Mouse (Mus musculus) hindbrain, embryonic 11.5 days (tissue): ENCODE measurements at regions not wholly inside any gene's neighbourhood (a gene's known extent, or its start where the extent isn't known, plus 50 kb on each side); places are given as distances from the start of the nearest gene placed in this dataset.
A peak's percentile ranks its signal among the peaks of the same experiment; 100 is the strongest.

Source experiments
- ATAC-seq: fragments of 200-750 bp; cut with Nextera tagmentation; 2 replicates; pipeline ENCODE4 v1.8.0; 2017; ENCODE audit warnings: mild to moderate bottlenecking, moderate TSS enrichment, moderate library complexity; ENCODE audit not compliant: low FRiP score
- DNase-seq: peaks from one replicate; pipeline ENCODE4 v3.0.0-alpha.2; 2015; ENCODE audit warnings: low spot score
- H3K27ac ChIP-seq: fragments of 300-500 bp; sonication (generic); 2 replicates; pipeline ENCODE4 v1.5.1; 2014; ENCODE audit warnings: mild to moderate bottlenecking, low read depth, low read length
- H3K27me3 ChIP-seq: fragments of 300-500 bp; sonication (generic); 2 replicates; pipeline ENCODE4 v1.6.1; 2014; ENCODE audit warnings: mild to moderate bottlenecking, low read length, moderate library complexity, mixed read lengths; ENCODE audit not compliant: control insufficient read depth, insufficient read depth
- H3K36me3 ChIP-seq: fragments of 300-500 bp; sonication (generic); 2 replicates; pipeline ENCODE4 v1.6.1; 2014; ENCODE audit warnings: mild to moderate bottlenecking, low read length, moderate library complexity, mixed read lengths; ENCODE audit not compliant: control insufficient read depth, insufficient read depth
- H3K4me1 ChIP-seq: fragments of 300-500 bp; sonication (generic); replicated peaks from 2 replicates; pipeline ENCODE4 v1.6.1; 2014; ENCODE audit warnings: low read length, mixed read lengths; ENCODE audit not compliant: control insufficient read depth, insufficient read depth
- H3K4me2 ChIP-seq: fragments of 300-500 bp; sonication (generic); replicated peaks from 2 replicates; pipeline ENCODE4 v1.6.1; 2014; ENCODE audit warnings: mild to moderate bottlenecking, low read depth, low read length
- H3K4me3 ChIP-seq: fragments of 300-500 bp; sonication (generic); 2 replicates; pipeline ENCODE4 v1.5.1; 2014; ENCODE audit warnings: low read depth, low read length
- H3K9ac ChIP-seq: fragments of 300-500 bp; sonication (generic); 2 replicates; pipeline ENCODE4 v1.6.1; 2014; ENCODE audit warnings: low read depth, low read length
- H3K9me3 ChIP-seq: fragments of 300-500 bp; sonication (generic); 2 replicates; pipeline ENCODE4 v1.6.1; 2016; ENCODE audit warnings: low read length; ENCODE audit not compliant: control insufficient read depth
- WGBS: fragments of 180-500 bp; shearing (Covaris S2); extraction: QIAGEN DNeasy Blood & Tissue Kit; methylation state at CpG from one replicate; pipeline ENCODE4 v1.1.7; 2014; 5-methylcytosine and 5-hydroxymethylcytosine counted together

DNA sequence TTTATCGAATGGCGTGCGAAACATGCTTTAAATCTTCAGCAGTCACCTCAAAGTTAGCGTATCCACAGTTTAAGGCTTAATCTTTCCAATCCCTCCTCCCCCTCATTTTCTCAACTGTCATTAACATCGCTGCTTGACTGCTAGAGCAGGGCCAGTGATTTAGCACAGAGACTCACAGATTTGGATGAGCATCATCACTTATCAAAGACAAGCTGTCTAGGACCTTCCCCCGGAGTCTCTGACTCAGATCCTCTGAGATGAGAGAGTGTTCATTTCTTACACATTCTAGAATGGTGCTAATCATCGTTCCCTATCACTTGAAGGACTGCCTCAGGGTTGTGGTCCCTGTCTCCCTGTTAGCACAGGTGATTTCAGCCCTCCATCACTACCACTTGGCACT is 112.1 kb upstream of the Tmem132c start:
- DNase-seq (no peak), ATAC-seq (no peak)
- Histone ChIP-seq H3K4me1 (no peaks in the 10 kb centered on the region), H3K36me3 (no peaks in the 10 kb centered on the region), H3K9me3 (no peaks in the 10 kb centered on the region), H3K27me3 (no peaks in the 10 kb centered on the region), H3K4me3 (no peak overlapping the region), H3K9ac (no peak overlapping the region), H3K4me2 (no peak overlapping the region), H3K27ac (no peak overlapping the region)
- 85% methylated on average over 7 of the region's 7 CpGs for WGBS

DNA sequence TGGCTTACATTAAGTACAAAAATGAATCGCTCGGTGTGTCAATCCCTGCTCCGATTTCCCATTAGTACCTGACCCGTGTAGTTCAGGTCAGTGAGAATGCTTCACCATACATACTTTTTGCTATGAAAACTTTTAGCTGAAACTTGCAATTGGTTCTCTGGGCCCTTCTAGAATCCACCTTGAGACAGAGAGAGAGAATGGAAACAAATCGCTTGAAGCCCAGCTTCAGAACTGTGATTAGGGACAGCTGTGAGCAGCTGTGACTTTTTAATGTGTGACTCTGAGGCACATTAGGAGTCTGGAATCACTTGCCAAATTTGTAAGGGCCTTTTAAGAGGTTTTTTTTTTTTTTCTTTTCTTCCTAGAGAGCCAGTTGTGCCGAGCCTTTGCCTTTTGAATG is 107.2 kb upstream of the Tmem132c start:
- no peak overlapping the region for H3K4me2 ChIP-seq
- H3K9ac ChIP-seq: no peak overlapping the region
- no peaks in the 10 kb centered on the region for H3K27me3 ChIP-seq
- H3K9me3 ChIP-seq: no peaks in the 10 kb centered on the region
- no peak overlapping the region for H3K4me3 ChIP-seq
- ATAC-seq: no peak
- 77% methylated on average over 6 of the region's 6 CpGs for WGBS
- H3K4me1 ChIP-seq: no peaks in the 10 kb centered on the region
- no peak for DNase-seq
- H3K36me3 ChIP-seq: no peaks in the 10 kb centered on the region
- H3K27ac ChIP-seq: no peak overlapping the region

DNA sequence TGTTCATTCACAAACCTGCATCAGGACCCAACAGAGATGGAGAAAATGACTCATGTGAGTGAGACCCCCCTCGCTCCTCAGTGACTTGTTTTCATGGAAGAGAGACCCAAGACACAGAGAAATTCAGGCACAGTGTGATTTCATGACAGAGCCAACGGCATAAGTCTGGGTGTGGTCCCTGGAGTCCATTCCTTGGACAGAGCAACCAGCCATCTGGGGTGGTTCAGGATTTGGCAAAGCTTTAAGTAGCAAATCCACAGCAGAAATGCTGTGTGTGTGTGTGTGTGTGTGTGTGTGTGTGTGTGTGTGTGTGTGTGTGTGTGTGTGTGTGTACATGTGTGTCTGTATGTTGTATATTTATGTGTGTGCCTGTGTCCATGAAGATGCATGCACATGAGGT is 101.0 kb upstream of the Tmem132c start:
- H3K27ac ChIP-seq: no peak overlapping the region
- no peaks in the 10 kb centered on the region for H3K4me1 ChIP-seq
- H3K9me3 ChIP-seq: no peaks in the 10 kb centered on the region
- H3K9ac ChIP-seq: no peak overlapping the region
- DNase-seq (no peak), ATAC-seq (no peak)
- no peaks in the 10 kb centered on the region for H3K36me3 ChIP-seq
- H3K4me3 ChIP-seq: no peak overlapping the region
- no peak overlapping the region for H3K4me2 ChIP-seq
- H3K27me3 ChIP-seq: no peaks in the 10 kb centered on the region
- WGBS: 66% methylated on average over 2 of the region's 2 CpGs

DNA sequence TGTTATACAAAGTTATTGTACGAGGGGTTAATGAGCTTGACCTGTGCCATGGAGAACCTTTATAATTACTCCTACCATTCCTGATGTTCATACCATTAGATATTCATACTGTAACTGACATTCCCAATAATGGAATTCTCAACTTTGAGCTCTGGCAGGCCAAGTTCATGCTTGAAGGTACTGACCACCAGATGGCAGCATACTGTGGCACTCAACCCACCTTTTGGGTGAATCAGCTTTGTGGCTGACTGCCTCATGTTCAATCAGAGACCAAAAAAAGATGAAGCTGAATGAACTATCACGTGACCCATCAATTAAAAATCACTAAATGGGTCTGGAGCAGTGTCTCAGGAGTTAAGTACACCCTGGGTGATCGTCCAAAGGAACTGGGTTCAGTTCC is 81.3 kb upstream of the Tmem132c start:
- DNase-seq (peak; percentile 61), ATAC-seq (no peak)
- Histone ChIP-seq H3K27ac (no peak overlapping the region), H3K27me3 (no peaks in the 10 kb centered on the region), H3K9me3 (no peaks in the 10 kb centered on the region), H3K4me1 (no peaks in the 10 kb centered on the region), H3K4me3 (no peak overlapping the region), H3K9ac (no peak overlapping the region), H3K36me3 (no peaks in the 10 kb centered on the region), H3K4me2 (no peak overlapping the region)
- 49% methylated on average over 3 of the region's 3 CpGs for WGBS

DNA sequence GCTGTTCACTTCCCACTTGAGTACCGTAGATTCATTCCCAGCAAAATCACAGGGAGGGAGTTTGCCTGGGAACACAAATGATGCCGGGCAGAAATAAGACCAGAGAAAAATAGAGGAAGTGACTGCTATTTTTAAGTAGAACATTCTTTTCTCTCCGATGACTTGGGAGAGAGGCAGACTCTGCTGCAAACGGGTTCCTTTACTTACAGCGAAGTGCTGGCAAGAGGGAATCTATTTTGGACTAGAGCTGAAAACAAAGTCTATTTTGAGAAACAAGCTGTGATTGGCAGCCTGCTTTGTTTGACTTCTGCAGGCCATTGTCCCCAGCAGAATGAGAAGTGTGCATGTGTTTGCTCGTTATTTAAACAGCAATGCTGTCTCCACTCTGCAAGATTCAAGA is 78.2 kb upstream of the Tmem132c start:
- DNase-seq: no peak

DNA sequence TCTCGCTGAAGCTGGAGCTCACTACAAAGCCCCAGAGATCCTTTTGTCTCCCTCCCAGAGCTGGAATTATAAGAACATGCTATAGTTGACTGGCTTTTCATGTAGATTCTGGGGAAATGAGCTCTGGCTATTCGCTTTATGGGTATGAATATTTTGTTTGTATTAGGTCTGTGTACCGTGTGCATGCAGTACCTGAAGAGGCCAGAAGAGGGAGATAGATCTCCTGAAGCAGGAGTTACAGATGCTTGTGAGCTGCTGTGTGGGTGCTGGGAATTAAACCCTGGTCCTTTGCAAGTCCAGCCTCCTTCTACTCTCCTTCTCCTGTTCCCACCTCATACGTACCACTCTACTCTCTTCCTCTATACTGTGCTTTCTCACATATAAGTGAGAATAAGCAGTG is 52.6 kb upstream of the Tmem132c start:
- 94% methylated on average over 4 of the region's 4 CpGs for WGBS
- Histone ChIP-seq H3K4me2 (no peak overlapping the region), H3K9ac (no peak overlapping the region), H3K4me3 (no peak overlapping the region), H3K9me3 (no peaks in the 10 kb centered on the region), H3K36me3 (no peaks in the 10 kb centered on the region), H3K27me3 (no peaks in the 10 kb centered on the region), H3K4me1 (no peaks in the 10 kb centered on the region), H3K27ac (no peak overlapping the region)
- ATAC-seq: no peak
- DNase-seq: no peak

More for the DNA sequence above, 78.2 kb upstream of the Tmem132c start:
- H3K9me3 ChIP-seq: no peaks in the 10 kb centered on the region
- no peak overlapping the region for H3K4me3 ChIP-seq
- 58% methylated on average over 6 of the region's 6 CpGs for WGBS
- ATAC-seq: no peak
- H3K9ac ChIP-seq: no peak overlapping the region
- no peaks in the 10 kb centered on the region for H3K4me1 ChIP-seq
- no peaks in the 10 kb centered on the region for H3K27me3 ChIP-seq
- no peak overlapping the region for H3K27ac ChIP-seq
- no peaks in the 10 kb centered on the region for H3K36me3 ChIP-seq
- no peak overlapping the region for H3K4me2 ChIP-seq
